ENCODE assay signal across 8 mouse cellular contexts in the genomic region with DNA sequence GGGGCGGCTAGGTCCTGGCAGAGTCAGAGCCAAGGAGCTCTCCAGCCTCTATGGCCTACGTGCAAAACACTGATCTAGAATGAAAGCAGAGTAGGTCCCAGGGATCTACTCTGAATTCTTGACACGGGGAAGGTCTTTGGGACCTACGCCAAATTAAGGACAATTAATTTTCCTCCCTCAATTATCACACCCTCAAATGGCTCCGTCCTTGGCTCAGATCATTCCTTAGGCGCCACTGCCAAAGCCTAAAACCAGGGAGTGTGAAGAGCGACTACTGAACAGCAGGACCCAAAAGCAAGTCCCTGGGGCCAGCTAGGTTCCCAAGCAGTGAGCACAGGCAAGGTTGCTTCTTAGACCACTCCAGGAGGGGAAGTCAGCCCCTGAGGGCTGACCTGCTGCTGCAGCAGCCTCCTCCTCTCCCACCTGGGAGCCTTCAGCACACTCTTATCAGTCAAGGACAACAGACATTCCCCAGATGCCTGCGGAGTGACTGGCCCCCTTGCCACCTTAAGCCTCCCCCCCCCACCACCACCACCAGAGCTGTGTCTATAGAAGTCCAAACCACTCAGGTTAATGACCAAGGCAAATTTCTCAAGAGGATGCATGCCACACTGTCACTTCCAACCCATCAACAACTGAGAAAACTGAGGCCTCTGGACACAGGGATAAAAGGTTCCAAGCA. TPM values are rescaled to one million over a fixed set of nuclear protein-coding genes. Genes with fewer than 3 reads are reported as not detected.
DNase-seq lines count a peak whose midpoint lies in the region; ATAC-seq and TF ChIP-seq lines count a peak whose summit lies in the region.

No protein-coding gene starts in this region.

- 66% methylated on average over 8 of the region's 8 CpGs for WGBS in heart, embryonic 12.5 days
- WGBS in heart, adult 2 months = 78% methylated on average over 8 of the region's 8 CpGs
- WGBS in thymus, adult 2 months = 94% methylated on average over 8 of the region's 8 CpGs
- WGBS in liver, postnatal 0 days (ENCODE audit: insufficient replicate concordance) = 70% methylated on average over 8 of the region's 8 CpGs

- H3K36me3 ChIP-seq in heart, embryonic 12.5 days = peaks cover 35% of the 10 kb centered on the region
- H3K36me3 ChIP-seq in heart, adult 2 months (ENCODE audit: control insufficient read depth, insufficient read depth, low read length) = no peaks in the 10 kb centered on the region
- H3K36me3 ChIP-seq in thymus, adult 2 months (ENCODE audit: control insufficient read depth, insufficient read depth, low read length) = no peaks in the 10 kb centered on the region
- no peaks in the 10 kb centered on the region for H3K36me3 ChIP-seq in liver, postnatal 0 days (replicated peaks; ENCODE audit: insufficient read depth, low read length)

- no peak for TF ChIP-seq POLR2A in heart, adult 2 months (IDR thresholded peaks at IDR 0.05; ENCODE audit: insufficient read depth, low read depth, low read length)
- TF ChIP-seq POLR2A in thymus, adult 2 months (IDR thresholded peaks at IDR 0.05; ENCODE audit: control insufficient read depth, extremely low read depth, insufficient read depth, low read length, poor library complexity) = no peak

- no peaks in the 10 kb centered on the region for H3K9me3 ChIP-seq in heart, embryonic 12.5 days (replicated peaks)
- no peaks in the 10 kb centered on the region for H3K9me3 ChIP-seq in liver, postnatal 0 days (ENCODE audit: low read length)

- no peak for TF ChIP-seq CTCF in heart, adult 2 months (IDR thresholded peaks at IDR 0.05)
- TF ChIP-seq CTCF in thymus, adult 2 months (IDR thresholded peaks at IDR 0.05; ENCODE audit: borderline replicate concordance, control insufficient read depth, extremely low read depth, insufficient read depth, low read length, poor library complexity) = no peak
- no peak for TF ChIP-seq CTCF in liver, postnatal 0 days (IDR thresholded peaks at IDR 0.05; ENCODE audit: low read depth)

- peaks cover 73% of the 10 kb centered on the region for H3K4me1 ChIP-seq in heart, embryonic 12.5 days (replicated peaks)
- H3K4me1 ChIP-seq in heart, adult 2 months (ENCODE audit: control insufficient read depth, insufficient read depth, low read length) = no peaks in the 10 kb centered on the region
- H3K4me1 ChIP-seq in thymus, adult 2 months (replicated peaks; ENCODE audit: control insufficient read depth, insufficient read depth, low read length) = peaks cover 92% of the 10 kb centered on the region
- H3K4me1 ChIP-seq in liver, postnatal 0 days (ENCODE audit: insufficient read depth) = peaks cover 13% of the 10 kb centered on the region

- 0 out of 2 replicates have a peak, but pooled peaks have one; percentile 3 for ATAC-seq in heart, embryonic 12.5 days (ENCODE audit: insufficient number of reproducible peaks, low FRiP score)
- no peak for ATAC-seq in liver, postnatal 0 days

- intact Hi-C loops in heart, adult 2 months (cut with DNase I) = no loop called here

- TF ChIP-seq EP300 in heart, adult 2 months (IDR thresholded peaks at IDR 0.05; ENCODE audit: insufficient read depth, low read depth, low read length) = no peak
- TF ChIP-seq EP300 in liver, postnatal 0 days (IDR thresholded peaks at IDR 0.05; ENCODE audit: low read depth) = no peak

- 0 out of 2 replicates have a peak overlapping the region, but pooled peaks have one; percentile 29 for H3K9ac ChIP-seq in heart, embryonic 12.5 days
- H3K9ac ChIP-seq in heart, adult 2 months (ENCODE audit: low read depth, low read length) = no peak overlapping the region
- no peak overlapping the region for H3K9ac ChIP-seq in liver, postnatal 0 days (replicated peaks)

- peak overlapping the region; percentile 95 for H3K4me2 ChIP-seq in heart, embryonic 12.5 days
- peak overlapping the region; percentile 71 for H3K4me2 ChIP-seq in liver, postnatal 0 days (ENCODE audit: low read depth, low read length)

- no peak overlapping the region for H3K4me3 ChIP-seq in heart, embryonic 12.5 days
- H3K4me3 ChIP-seq in heart, adult 2 months = no peak overlapping the region
- no peak overlapping the region for H3K4me3 ChIP-seq in thymus, adult 2 months (ENCODE audit: control insufficient read depth, insufficient read depth, low read length)
- H3K4me3 ChIP-seq in liver, postnatal 0 days (ENCODE audit: low read depth, low read length) = no peak overlapping the region

- no peaks in the 10 kb centered on the region for H3K27me3 ChIP-seq in heart, embryonic 12.5 days (replicated peaks)
- no peaks in the 10 kb centered on the region for H3K27me3 ChIP-seq in heart, adult 2 months (ENCODE audit: control insufficient read depth, insufficient read depth, low read length)
- H3K27me3 ChIP-seq in thymus, adult 2 months (ENCODE audit: control insufficient read depth, insufficient read depth, low read length) = no peaks in the 10 kb centered on the region
- no peaks in the 10 kb centered on the region for H3K27me3 ChIP-seq in liver, postnatal 0 days (ENCODE audit: insufficient read depth, low read length)

- no peaks in the 10 kb centered on the region for H3K79me2 ChIP-seq in heart, adult 2 months (replicated peaks; ENCODE audit: control insufficient read depth, insufficient read depth, low read length)

- DNase-seq in heart, adult 2 months = no peak
- DNase-seq in thymus, adult 2 months = no peak
- DNase-seq in thymus, postnatal 0 days (ENCODE audit: low spot score) = no peak
- no peak for DNase-seq in liver, postnatal 0 days
- no peak for DNase-seq in embryo, embryonic 9.5 days (ENCODE audit: extremely low spot score)
- DNase-seq in spleen, adult 18-20 months = no peak
- no peak for DNase-seq in thymus, adult 18-20 months

- H3K27ac ChIP-seq in heart, embryonic 12.5 days (ENCODE audit: poor library complexity, severe bottlenecking) = no peak overlapping the region
- no peak overlapping the region for H3K27ac ChIP-seq in heart, adult 2 months
- H3K27ac ChIP-seq in thymus, adult 2 months (ENCODE audit: control insufficient read depth, insufficient read depth, low read length) = peak overlapping the region; percentile 16; the same call in 1 of the 2 replicates
- no peak overlapping the region for H3K27ac ChIP-seq in liver, postnatal 0 days (ENCODE audit: low read depth)

RNA-seq across cellular contexts. Expression of a gene that starts 31.3 kb away (rescaled TPM):
- 38.1 and 43.5 TPM in 2 replicates for polyA plus RNA-seq in heart, embryonic 12.5 days (2016; fragmentation: Nextera tagmentation; extraction: Ambion mirVana)
- 1 to 10 TPM; 5.8 to 6.3 TPM for total RNA-seq in heart, adult 2 months (2021)
- 6.6 and 7.8 TPM in 2 replicates for polyA plus RNA-seq in heart, adult 2 months (2012; rRNA removed)
- 165 and 202 TPM in 2 replicates for polyA plus RNA-seq in thymus, adult 2 months (2012; rRNA removed)
- polyA plus RNA-seq in thymus, postnatal 0 days (2015; fragmentation: Nextera tagmentation; extraction: Ambion mirVana) = 32.2 and 33.7 TPM in 2 replicates
- 10.3 and 11.8 TPM in 2 replicates for polyA plus RNA-seq in liver, postnatal 0 days (2015; fragmentation: Nextera tagmentation; extraction: Ambion mirVana)
